Mouse (Mus musculus) forelimb bud, embryonic 11.5 days (tissue): ENCODE results near the gene Tmem63a.
A peak's percentile ranks its signal among the peaks of the same experiment; 100 is the strongest.
"Not testable (repeated sequence)": the region's sequence is repeated elsewhere in the genome, so short reads cannot be mapped to it uniquely, and the experiment has no call there.

Source experiments
- DNase-seq: peaks from one replicate; pipeline ENCODE4 v3.0.0-alpha.2; 2012; ENCODE audit warnings: low read depth, low spot score

Tmem63a gene

DNA sequence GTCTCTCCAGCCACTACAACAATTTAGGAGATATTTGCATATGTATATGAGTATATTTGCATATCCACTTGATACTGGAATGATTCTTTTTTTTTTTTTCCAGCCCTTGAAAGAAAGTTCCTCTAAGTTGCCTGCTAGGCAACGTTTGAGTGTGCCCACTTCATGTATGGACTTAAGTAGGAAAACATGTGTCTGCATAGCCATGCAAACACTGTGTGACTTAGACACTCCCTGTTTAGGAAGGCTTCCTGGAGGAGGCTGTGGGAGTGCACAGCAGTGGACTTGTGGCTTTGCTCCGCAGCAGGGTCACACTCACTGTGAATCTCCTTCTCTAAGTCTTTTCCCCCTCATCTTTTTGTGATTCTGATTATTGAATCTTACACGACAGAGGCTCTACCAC is 16.7 kb downstream of the Tmem63a start:
- DNase-seq = no peak

DNA sequence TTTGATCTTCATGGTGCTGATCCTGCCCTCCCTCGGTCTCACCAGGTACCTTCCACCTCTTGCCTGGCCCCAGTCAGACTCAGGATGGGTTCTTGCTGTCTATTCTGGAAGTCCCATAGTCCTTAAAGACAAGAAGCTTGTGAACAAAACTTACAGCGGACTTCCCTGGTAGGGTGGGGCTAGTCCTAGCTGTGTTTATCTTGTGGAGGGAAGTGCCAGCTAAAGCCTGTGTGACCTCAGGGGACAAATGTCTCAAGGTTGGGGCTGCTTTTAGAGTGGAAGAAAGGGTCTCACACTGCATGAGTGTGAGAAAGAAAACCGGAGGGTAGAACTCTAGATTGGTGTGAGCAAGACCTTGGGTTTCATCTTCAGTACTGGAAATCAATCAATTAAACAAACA is 23.6 kb downstream of the Tmem63a start:
- DNase-seq = no peak

DNA sequence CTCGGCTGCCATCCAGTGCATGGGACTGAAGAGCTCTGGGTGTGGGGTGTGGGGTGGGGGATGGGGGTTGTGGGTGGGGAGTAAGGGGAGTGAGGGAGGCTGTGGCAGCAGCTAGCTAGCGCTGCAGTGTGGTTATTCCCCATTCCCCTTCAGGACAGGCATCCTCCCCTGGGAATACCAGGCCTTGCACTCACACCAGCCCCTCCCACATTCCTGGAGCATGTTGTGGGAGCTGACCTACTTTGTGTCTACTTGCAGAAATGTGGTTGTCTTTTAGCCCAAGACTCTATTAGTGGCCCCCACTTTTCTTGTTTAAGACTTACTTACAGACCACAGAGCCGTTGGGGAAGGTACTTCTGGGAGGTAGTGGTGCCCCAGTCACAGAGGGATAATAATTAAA is 24.4 kb downstream of the Tmem63a start:
- DNase-seq = no peak

DNA sequence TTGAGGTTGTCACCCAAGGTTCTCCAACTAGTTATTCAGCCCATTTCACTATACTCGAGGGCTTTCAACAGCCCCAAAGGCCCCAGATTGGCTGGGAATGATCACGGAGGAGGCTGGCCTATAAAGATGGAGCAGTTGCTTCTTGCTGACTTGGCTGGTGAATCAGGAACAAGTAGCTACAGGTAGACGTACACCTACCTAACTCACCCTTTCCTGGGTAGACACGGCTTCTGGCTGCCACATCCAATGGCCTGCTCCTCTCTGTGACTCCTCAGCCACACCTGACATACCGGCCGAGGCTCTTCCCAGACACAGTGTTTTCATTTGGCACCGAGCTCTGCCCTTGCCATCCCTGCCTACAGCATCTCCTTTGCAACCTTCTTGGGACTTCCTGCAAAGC is 25.1 kb downstream of the Tmem63a start:
- DNase-seq = no peak

DNA sequence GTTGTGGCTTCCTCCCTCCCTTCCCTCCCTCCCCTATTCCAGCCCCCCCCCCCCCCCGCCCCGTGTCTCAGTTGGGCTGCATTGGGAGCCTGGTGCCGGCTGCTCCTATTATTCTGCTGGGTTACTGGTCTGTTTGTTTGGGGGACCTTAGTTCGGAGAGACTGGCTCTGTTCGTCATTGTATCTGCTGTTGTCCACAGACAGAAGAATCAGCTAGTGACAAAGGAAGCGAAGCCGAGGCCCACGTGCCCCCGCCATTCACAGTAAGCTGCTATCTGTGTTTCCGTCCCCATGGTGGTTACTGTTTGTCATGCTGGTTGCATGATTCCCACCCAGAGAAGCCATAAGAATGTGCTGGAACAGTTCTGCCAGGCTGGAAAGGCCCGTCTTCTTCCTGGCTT is 30.8 kb downstream of the Tmem63a start:
- DNase-seq = no peak

DNA sequence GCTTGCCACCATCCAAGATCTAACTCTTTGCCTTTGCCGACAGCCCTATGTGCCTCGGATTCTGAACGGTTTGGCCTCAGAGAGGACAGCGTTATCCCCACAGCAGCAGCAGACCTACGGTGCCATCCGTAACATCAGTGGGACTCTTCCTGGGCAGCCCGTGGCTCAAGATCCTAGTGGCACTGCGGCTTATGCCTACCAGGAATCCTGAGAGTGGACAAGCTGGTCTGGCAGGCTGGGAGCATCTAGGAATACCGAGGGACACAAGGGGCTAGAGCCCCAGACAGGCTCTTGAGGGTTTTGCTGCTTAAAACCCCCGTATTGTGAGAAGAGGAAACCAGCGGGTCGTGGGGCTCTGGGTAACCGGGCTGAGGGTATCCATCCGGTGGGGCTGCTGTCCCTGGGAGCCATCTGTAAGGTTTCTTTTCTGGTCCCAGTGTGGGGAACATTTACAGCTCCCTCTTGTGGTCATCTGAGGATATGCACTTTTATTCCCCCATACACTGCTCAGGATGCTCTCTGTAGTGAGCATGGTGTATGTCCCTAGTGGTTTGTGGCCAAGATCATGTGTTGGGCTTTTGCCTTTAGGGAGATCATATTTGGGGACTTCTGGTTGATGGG is 32.1 kb downstream of the Tmem63a start:
- peak; percentile 78 for DNase-seq

DNA sequence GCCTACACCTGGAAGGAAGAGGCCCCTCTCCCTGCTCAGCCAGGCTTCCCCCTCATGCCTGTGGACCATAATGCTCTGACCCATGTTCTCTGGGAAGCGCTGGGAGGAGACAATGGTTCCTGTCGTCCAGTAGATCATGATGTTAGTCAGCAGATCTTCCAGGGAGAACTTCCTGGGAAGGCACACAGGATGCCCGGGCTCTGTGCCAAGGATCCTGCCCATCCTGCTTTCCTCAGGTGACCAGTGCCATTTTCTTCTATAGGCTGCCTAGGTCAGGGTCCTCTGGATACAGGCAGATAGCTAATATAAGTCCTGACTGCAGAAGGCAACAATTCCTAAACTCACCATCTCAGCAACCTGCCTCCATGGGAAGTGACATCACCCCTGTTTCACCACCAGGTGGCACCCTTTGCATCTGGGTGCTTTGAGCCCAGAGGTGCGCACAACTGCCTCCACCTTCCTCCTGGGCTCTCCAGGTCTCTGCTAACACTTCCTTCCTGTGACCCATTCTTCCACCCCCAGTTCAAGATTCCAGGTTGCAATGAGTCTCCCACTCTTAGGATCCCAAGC is 34.1 kb downstream of the Tmem63a start:
- peak; percentile 39 for DNase-seq

DNA sequence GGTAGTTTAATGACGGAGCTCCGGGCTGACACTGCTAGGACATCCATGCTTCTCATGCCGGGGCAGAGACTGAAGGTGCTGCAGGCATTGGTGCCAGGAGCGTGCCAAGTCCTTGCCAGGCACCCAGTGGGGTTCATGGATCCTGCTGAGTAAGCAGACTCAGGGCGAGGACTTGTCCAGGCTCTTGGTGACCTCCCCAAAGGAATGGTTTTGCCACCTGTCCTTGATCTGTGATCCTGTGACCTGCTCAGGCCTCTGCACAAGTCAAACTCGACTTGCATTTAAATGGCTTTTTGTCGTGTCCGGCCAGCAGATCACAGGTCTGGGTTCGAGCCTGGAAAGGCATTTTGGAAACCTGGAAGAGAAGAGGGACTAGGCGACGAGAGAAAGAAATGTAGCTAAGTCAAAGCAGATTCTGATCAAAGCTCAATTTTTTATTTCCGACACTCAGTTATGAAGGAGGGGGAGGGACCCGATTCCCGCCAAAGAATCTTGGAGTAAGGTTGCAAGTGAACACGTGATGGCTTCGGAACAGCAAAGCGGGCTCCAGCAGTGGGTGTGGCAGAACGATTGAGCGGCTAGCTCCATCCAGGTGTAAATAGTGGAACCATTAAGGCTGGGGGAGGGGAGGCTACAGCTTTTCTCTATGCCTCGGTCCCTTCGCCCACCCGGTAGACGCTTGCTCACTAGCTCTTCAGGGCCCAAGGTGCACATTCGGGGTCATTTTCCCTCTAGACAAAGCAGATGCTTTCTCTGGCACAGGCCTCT is 37.5 kb downstream of the Tmem63a start:
- DNase-seq = no peak

DNA sequence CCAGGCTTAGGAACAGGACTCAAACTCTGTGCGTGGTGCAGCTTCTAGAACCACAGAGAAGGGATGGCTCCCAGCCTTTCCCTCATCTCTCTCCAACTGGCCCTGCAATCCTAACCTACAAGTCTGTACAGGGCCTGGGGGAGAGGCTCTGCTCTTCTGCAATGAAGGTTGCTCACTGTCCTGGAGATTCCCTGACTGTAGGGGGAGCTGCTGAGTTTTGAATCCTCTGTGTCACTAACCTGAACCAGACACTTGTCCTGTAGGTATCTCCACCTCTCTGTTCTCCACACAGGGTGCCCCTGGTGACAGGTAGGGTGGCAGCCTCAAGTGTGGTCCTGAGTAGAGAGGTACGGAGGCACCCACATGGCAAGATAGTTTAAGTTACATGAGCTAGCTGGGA is 38.3 kb downstream of the Tmem63a start:
- DNase-seq = no peak

DNA sequence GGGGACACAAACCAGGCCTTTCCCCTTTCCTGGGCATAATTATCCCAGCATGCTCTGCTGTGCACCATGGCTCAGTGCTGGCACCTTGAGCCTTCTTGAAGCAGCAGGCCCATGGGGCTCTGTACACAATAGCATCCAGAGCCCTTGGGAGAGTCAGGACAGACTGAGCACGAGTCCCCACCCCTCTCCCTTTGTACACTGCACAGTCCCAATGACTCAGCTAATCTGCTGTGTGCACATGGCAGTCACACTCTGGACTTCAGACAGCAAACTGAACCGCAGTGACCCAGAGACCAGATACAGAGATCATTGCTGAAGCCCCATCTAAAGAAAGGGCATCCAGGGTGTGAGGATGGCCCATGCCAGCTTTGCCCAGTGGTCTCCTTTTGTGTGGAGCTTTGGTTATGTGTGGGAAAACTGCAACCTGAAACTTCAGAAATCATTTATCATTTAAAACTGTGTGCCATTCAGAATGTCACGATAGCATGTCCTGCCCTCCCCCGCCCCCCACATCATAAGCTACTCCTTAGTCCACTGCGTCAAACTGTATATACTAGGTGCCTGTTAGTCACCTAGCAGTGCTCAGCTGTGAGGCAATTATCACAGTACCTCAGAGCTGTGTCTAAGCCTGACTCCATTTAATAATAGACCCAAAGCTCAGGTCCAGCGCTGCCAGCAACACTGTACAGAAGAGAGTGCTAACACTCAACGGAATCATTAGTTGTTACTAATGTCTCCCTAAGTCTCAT is 39.3 kb downstream of the Tmem63a start:
- not testable (repeated sequence) for DNase-seq

DNA sequence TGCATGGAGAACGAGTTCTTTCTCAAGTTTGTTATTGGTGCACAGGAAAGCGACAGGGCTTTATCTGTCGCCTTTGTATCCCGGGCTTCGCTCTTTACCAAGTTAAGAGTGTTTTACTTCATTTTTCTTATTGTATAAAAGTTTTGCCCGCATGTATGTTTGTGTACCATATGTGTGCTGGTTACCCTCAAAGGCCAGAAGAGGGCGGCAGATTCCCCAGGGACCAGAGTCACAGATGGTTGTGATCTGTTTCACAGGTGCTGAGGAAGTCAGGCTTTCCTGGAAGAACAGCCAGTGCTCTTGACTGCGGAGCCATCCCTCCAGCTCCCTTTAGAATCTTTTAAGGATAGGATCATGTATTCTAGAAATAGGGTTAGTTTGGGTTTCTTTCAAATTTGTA is 44.6 kb downstream of the Tmem63a start:
- no peak for DNase-seq

DNA sequence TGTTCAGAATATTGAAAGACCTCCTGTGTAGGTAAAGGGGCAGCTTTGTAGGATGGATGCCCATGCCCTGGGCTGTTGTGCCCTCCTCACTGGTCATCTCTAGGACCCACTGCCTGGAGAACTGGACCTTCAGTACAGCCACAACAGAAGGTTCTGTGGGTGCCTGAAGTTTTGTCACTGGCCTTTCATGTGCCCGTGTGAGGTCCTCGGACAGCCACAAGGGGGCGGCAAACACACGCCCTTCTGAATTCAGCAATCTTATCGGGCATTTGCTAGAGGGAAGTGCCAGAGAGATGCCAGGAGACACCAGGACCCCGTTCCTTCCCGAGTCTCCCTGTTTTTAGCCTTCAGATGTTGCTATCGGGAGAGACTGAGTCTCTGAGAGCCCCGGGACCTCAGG is 45.6 kb downstream of the Tmem63a start:
- DNase-seq = peak; percentile 69

DNA sequence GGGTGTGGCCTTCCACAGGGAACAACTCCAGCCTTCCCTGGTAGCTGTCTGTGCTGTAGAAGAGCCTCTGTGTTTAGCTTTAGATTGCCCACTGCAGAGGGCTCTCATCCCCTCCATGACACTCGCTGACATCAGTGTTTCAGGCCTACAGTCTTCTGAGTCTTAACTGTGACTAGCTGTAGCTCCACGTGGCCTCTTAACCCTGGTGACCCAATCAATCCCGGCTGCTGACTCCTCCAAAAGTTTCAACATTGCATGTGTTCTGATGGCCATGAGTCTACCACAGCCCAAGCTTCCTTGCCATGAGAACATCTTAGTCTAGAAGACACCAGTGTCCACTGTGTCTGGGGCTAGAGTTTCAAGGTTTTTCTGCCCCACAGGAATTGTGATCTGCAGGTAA is 48.5 kb downstream of the Tmem63a start:
- DNase-seq = no peak

DNA sequence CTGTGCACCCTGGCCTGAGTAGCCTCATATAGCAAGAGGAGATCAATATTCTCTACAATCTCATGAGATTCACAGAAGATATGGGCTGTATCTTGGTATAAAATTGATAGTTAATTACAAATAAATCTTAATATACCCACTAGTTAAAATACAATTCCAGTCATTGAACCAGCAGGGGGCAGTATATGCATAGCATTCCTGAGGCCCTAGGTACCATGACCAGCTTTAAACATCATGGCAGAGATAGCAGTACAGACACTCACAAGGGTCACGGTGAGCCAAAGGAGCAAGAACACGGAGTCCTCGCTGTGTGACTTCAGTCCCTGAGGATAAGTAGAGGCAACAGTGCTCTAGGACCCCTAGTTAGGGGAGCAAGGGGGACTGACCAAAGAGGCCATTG is 50.0 kb downstream of the Tmem63a start:
- peak; percentile 56 for DNase-seq

DNA sequence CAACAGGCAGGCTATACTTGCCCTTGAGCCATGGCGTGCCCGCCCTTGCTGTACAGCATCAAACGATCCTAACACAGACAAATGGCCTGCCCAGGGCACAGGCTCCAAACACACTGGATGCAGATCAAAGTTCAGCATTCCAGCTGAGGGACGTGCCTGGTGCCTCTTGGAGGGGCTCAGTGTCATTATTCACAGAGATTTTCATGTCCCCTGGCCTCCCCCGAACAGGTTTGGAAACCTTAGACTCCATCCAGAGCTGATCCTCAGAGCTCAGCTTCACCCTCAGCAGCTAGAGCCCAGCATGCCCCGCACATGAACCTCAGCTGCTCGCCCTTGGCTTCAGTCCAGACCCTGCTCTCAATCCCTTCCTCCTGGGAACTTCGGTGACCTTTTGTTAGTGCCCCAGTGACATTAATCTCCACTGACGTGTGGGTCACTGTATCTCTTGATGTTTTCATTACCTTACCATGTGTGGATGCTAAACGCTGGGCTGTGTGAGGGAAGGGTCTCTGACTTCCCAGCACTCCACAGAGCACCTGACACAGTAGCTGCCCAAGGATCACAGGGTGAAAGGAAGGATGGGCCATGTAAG is 58.5 kb downstream of the Tmem63a start:
- DNase-seq = peak; percentile 66

DNA sequence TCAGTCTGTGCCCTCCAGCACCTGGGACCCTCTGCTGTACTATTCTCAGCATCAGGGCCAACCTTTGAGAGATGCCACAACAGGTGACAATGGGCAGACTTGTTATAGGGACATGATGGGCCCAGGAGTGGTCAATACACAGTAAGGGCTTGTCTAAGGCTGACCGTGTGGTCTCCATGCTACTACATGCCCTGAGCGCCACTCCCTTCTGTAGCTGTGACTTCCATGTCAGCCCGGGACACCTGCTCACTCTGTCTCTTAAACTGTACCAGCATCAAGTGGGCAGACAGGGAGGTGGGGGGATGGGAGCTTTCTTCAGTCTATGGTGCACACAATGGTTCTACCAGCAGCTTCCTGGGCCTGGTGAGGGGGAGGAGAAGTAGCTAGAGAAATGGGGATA is 59.1 kb downstream of the Tmem63a start:
- no peak for DNase-seq

DNA sequence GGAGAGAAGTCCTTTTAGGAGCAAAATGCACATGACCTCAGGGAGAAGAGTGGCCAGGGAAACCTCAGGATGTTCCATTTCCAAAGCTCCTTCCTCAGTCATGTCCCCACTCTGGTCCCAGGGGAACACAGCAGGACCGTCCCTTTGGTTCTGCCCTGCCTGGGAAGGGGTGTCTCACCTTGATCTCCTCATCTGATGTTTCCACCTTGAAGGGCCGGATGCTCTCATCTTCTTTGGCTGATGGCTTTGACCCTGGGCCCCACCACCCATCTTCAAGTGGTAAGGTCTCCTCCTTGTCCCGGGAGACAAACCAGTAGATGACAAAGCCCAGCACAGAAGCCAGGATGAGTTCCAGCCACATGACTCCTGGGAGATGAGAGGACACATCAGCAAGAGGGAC is 59.5 kb downstream of the Tmem63a start:
- no peak for DNase-seq

DNA sequence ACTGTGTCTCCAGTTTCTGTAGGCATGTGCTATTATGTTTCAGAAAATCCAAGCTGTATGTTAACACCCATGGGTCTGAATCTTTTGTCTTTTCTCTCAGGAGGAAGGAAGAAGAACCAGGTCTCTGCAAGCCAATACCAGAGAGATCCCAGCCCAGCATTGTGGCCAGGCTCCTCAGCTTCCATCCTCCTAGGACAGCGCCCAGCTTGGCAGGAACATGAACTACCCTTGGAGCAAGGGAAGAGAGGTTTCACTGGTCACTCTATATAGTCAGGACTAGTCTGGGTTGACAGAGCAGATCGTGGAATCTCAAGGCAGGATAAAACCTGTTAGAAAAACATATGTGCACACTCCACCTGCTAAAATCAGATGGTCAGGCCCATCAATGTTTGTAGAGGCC is 61.6 kb downstream of the Tmem63a start:
- DNase-seq = no peak

DNA sequence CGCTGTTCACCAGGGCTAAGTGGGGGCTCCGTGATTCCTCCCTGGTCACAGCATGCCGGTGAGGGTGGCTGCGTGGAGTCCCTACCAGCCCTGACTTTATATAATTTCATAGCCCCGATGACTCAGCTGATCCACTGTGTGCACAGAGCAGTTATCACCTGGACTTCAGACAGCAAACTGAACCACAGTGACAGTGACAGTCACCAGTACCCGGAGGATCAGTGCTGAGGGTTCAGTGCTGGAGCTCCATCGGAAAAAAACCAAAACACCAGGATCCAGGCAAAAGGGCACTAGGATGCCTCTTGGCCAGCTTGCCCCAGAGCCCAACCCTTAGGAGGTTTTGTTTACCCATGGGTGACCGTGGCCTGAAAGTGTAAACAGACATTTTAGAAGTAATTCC is 63.2 kb downstream of the Tmem63a start:
- no peak for DNase-seq

DNA sequence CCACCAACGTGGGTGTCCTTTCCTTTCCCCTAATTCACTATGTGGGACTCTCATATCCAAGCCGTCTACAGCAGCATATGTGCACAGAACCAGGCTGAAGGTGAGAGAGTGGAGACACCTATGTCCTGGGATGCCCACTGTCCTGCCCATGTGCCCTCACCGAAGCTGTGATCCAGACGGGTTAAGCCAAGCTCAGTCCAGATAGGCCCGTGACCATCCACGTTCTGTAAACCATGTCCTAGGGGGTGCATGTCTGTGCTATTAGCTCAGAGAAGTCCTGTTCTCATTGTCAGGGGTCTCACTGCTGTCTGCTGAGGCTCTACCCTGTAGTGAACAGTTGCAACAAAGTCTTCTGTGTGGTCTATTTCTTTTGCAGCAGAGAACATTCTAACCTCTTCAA is 65.7 kb downstream of the Tmem63a start:
- no peak for DNase-seq

DNA sequence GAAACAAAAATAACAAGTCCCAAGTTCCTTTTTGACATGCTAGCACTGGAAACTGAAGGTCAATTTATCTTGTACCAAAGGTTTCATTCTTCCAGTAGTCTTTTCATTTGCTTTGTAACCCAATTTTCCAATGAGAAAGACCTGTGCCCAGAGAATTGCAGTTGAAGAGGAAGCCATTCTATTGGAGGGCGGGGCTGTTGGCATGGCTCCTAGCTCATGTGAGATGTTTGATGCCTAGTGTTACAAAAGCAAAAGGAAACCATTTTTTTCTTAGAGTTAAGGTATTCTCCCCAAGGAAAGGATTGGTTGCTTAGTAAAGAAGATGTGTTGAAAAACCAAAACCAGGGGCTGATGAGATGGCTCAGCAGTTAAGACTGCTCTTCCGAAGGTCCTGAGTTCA is 66.1 kb downstream of the Tmem63a start:
- DNase-seq = no peak

DNA sequence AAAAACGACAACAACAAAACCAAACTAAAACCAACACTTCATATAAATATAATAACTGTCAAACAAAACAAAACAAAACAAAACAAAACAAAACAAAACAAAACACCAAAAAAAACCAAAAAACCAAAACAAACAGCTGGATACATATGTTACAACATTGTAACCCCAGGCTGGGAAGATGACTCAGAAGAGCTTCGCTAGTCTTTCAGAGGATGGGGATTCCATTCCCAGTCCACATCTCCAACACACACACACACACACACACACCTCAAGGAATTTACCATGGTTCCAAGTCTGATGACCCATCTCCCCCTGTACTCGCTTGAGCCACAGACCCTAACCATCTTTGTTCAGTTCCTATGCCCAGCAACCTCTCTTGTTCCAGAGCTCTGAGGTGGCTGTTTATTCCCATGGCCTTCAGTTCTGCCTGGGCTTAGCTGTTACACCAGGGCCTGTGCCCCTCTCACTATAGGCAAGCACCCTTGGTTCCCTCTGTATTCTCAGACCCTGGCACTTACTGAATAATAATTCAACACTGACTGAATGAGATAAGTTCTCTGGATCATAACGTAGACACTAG is 67.0 kb downstream of the Tmem63a start:
- no peak for DNase-seq
